Mouse (Mus musculus) urinary bladder, postnatal 36 days (tissue): ENCODE measurements at regions not wholly inside any gene's neighbourhood (a gene's known extent, or its start where the extent isn't known, plus 50 kb on each side); places are given as distances from the start of the nearest gene placed in this dataset.

Source experiments
- DNase-seq, 2 experiments: peaks; one replicate each; pipeline ENCODE4 v3.0.0; 2022; ENCODE audit warnings: low spot score in 2 of 2, mixed read lengths in 1 of 2

GRCm38 (mm10) chr10:118765544-118766441 lies 104.2 kb downstream of the Dyrk2 start:
- peak; percentile 17 to 21 for DNase-seq

GRCm38 (mm10) chr10:118766826-118767225 lies 103.2 kb downstream of the Dyrk2 start:
- DNase-seq = no peak

- no peak for DNase-seq
These were observed 100.3 kb downstream of the Dyrk2 start for GRCm38 (mm10) chr10:118769751-118770150.

- no peak for DNase-seq
These were observed 91.4 kb downstream of the Dyrk2 start for GRCm38 (mm10) chr10:118778656-118779055.

- DNase-seq = no peak
These were observed 89.0 kb downstream of the Dyrk2 start for GRCm38 (mm10) chr10:118780831-118781569.

- no peak for DNase-seq
These were observed 88.2 kb downstream of the Dyrk2 start for GRCm38 (mm10) chr10:118781811-118782232.

- DNase-seq = no peak
These were observed 87.4 kb downstream of the Dyrk2 start for GRCm38 (mm10) chr10:118782646-118783045.

GRCm38 (mm10) chr10:118787280-118787690 lies 82.7 kb downstream of the Dyrk2 start:
- no peak for DNase-seq

- no peak for DNase-seq
These were observed 77.5 kb downstream of the Dyrk2 start for GRCm38 (mm10) chr10:118792352-118793100.

GRCm38 (mm10) chr10:118793794-118794193 lies 76.2 kb downstream of the Dyrk2 start:
- no peak for DNase-seq

GRCm38 (mm10) chr10:118794395-118795060 lies 75.5 kb downstream of the Dyrk2 start:
- DNase-seq = no peak

GRCm38 (mm10) chr10:118795061-118795407 lies 75.0 kb downstream of the Dyrk2 start:
- peak in 1 of 2 experiments; percentile 35 for DNase-seq

GRCm38 (mm10) chr10:118796512-118796911 lies 73.5 kb downstream of the Dyrk2 start:
- no peak for DNase-seq

GRCm38 (mm10) chr10:118797256-118797655 lies 72.8 kb downstream of the Dyrk2 start:
- DNase-seq = no peak

- no peak for DNase-seq
These were observed 70.2 kb downstream of the Dyrk2 start for GRCm38 (mm10) chr10:118799767-118800166.

GRCm38 (mm10) chr10:118803922-118804557 lies 66.0 kb downstream of the Dyrk2 start:
- no peak for DNase-seq

GRCm38 (mm10) chr10:118804574-118804973 lies 65.4 kb downstream of the Dyrk2 start:
- DNase-seq = peak; percentile 59 to 75
